Mouse (Mus musculus) small intestine, adult 2 months (tissue): ENCODE measurements around the gene Gm28308.

Experiments
- CTCF ChIP-seq: fragments of 200-500 bp; IDR thresholded peaks from 2 replicates; pipeline ENCODE4 v1.5.1; 2012; ENCODE audit warnings: low read depth, mild to moderate bottlenecking, control low read depth, inconsistent platforms, low read length, moderate library complexity, mixed read lengths; ENCODE audit not compliant: insufficient replicate concordance, insufficient read length; ENCODE audit errors: extremely low read depth
- POLR2A ChIP-seq: fragments of 200-500 bp; IDR thresholded peaks from 2 replicates; pipeline ENCODE4 v1.6.1; 2012; ENCODE audit warnings: low read depth, mild to moderate bottlenecking, control low read depth, inconsistent platforms, low read length, moderate library complexity

DNA sequence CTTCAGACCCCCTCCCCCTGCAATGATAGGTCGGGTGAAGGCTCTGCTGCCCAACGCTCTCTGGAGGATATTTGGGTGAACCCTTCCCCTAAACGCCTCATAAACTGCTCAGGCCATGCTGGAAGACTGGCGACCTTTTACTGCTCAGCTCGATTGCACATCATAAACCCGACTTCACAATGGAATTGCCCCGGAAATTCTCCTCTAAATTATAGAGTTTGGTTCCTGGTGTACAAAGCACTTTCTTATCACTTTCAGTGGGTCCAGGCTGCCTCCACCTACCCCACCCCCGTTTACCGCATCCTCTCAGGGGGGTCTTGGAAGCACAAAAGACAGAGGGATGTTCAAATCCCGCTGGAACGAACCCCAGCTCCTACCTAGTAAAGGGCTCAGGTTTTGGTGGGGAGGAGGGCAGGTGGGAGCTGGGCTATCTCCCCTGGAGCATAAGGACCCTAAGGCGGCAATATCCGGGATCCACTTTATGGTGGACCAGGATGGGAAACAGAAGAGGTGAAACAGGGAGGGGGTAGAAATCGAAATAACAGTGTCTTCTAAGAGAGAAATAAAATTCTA is 5.6 kb upstream of the Gm28308 start:
- TF ChIP-seq CTCF (no peak), POLR2A (no peak)
